Mouse (Mus musculus) bone marrow macrophage, adult 2 months (primary cell): ENCODE data around the gene Sapcd1.

Experiments used
- CTCF ChIP-seq: IDR thresholded peaks from 2 replicates; pipeline ENCODE4 v1.5.1; 2012; ENCODE audit warnings: low read depth, mild to moderate bottlenecking, low read length, moderate library complexity
- POLR2A ChIP-seq: IDR thresholded peaks from 2 replicates; pipeline ENCODE4 v1.6.1; 2012; ENCODE audit warnings: mild to moderate bottlenecking, low read depth, low read length, borderline replicate concordance

- TF ChIP-seq CTCF (no peak), POLR2A (no peak)
These were observed 3.5 kb upstream of the Sapcd1 start for GRCm38 (mm10) chr17:35031272-35031671.
